Mouse (Mus musculus): ENCODE data around the gene Atxn1.
A peak's percentile ranks its signal among the peaks of the same experiment; 100 is the strongest.

The Atxn1 gene

GRCm38 (mm10) chr13:45964853-45965593 is at the start of gene Atxn1:
TSS of gene Atxn1 (minus strand) at chr13:45965008.
- peak; percentile 73 for DNase-seq (ENCODE audit: low read depth, low spot score)

GRCm38 (mm10) chr13:46011232-46011631 is 46.4 kb upstream of the Atxn1 start:
- DNase-seq (ENCODE audit: low read depth, low spot score) = peak; percentile 77

- DNase-seq (ENCODE audit: low read depth, low spot score) = no peak
Measured at GRCm38 (mm10) chr13:46010075-46010474, 45.3 kb upstream of the Atxn1 start.

GRCm38 (mm10) chr13:46008831-46009666 is 44.2 kb upstream of the Atxn1 start:
- DNase-seq (ENCODE audit: low read depth, low spot score) = peak; percentile 17

- DNase-seq (ENCODE audit: low read depth, low spot score) = peak; percentile 74
Measured at GRCm38 (mm10) chr13:46006211-46007102, 41.6 kb upstream of the Atxn1 start.

- no peak for DNase-seq (ENCODE audit: low read depth, low spot score)
Measured at GRCm38 (mm10) chr13:46005656-46006055, 40.8 kb upstream of the Atxn1 start.

GRCm38 (mm10) chr13:46001356-46001755 is 36.5 kb upstream of the Atxn1 start:
- DNase-seq (ENCODE audit: low read depth, low spot score) = no peak

GRCm38 (mm10) chr13:45992953-45993352 is 28.1 kb upstream of the Atxn1 start:
- no peak for DNase-seq (ENCODE audit: low read depth, low spot score)

GRCm38 (mm10) chr13:45990486-45990885 is 25.7 kb upstream of the Atxn1 start:
- peak; percentile 30 for DNase-seq (ENCODE audit: low read depth, low spot score)

- DNase-seq (ENCODE audit: low read depth, low spot score) = peak; percentile 37
Measured at GRCm38 (mm10) chr13:45979246-45979645, 14.4 kb upstream of the Atxn1 start.

- peak; percentile 86 for DNase-seq (ENCODE audit: low read depth, low spot score)
Measured at GRCm38 (mm10) chr13:45976894-45977293, 12.1 kb upstream of the Atxn1 start.

GRCm38 (mm10) chr13:45974651-45975050 is 9.8 kb upstream of the Atxn1 start:
- DNase-seq (ENCODE audit: low read depth, low spot score) = no peak

- DNase-seq (ENCODE audit: low read depth, low spot score) = no peak
Measured at GRCm38 (mm10) chr13:45973972-45974490, 9.2 kb upstream of the Atxn1 start.

GRCm38 (mm10) chr13:45970920-45971536 is 6.2 kb upstream of the Atxn1 start:
- DNase-seq (ENCODE audit: low read depth, low spot score) = peak; percentile 71

- DNase-seq (ENCODE audit: low read depth, low spot score) = no peak
Measured at GRCm38 (mm10) chr13:45968206-45968605, 3.4 kb upstream of the Atxn1 start.

GRCm38 (mm10) chr13:45967371-45967770 is 2.6 kb upstream of the Atxn1 start:
- no peak for DNase-seq (ENCODE audit: low read depth, low spot score)

- DNase-seq (ENCODE audit: low read depth, low spot score) = peak; percentile 72
Measured at GRCm38 (mm10) chr13:45966586-45966985, 1.8 kb upstream of the Atxn1 start.

- DNase-seq (ENCODE audit: low read depth, low spot score) = peak; percentile 63
Measured at GRCm38 (mm10) chr13:45965594-45966432, 1.0 kb upstream of the Atxn1 start.

GRCm38 (mm10) chr13:45964331-45964852 is 416 bp downstream of the Atxn1 start:
- DNase-seq (ENCODE audit: low read depth, low spot score) = peak; percentile 21
